Mouse (Mus musculus) heart, postnatal 0 days (tissue): ENCODE measurements around the gene Eipr1.

ENCODE experiments used
- CTCF ChIP-seq: IDR thresholded peaks from 2 replicates; pipeline ENCODE4 v1.5.1; 2016; ENCODE audit warnings: antibody characterized with exemption, control low read depth, low read depth
- EP300 ChIP-seq: IDR thresholded peaks from 2 replicates; pipeline ENCODE4 v1.6.1; 2016; ENCODE audit warnings: antibody characterized with exemption, low read depth

DNA sequence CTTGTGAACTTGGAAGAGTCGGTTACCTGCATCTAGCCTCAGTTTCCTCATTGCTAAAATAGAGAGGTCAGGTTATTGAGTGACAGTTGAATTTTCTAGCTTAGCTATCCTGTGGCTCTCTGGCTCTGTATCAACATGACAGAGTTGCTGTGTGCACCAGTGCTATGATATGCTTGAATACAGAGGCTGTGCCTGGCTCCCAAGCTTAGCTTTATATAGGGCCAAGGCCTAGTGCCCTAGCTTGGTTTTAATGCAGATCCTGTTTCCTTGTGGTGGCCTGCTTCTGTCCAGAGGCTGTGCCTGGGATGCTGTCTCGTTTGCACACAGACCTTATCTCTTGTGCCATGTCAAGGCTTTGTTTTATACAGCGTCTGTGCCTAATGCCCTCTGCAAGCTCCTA, 66.3 kb downstream of the Eipr1 start:
- no peak for TF ChIP-seq CTCF
- no peak for TF ChIP-seq EP300
